Mouse (Mus musculus): ENCODE measurements around the gene Nat8f1. TPM values are rescaled to one million over a fixed set of nuclear protein-coding genes. Genes with fewer than 3 reads are reported as not detected.

Nat8f1 gene
- total RNA-seq, 4 experiments from 2014 or later, result 22.5 to 35.0 (median 27.1) TPM

Other genes with a start within 250 kb of the Nat8f1 start
- gene Nat8f7, start 202.5 kb downstream of the Nat8f1 start, total RNA-seq (2022), result 1 to 10 TPM; 4.1 to 5.6 (median 4.7) TPM
- gene Nat8f3, start 149.9 kb downstream of the Nat8f1 start, total RNA-seq (2022), result 1 to 10 TPM; 2.8 to 4.6 (median 3.5) TPM
- 1 to 10 TPM in 3 of 4 experiments, under 1 TPM in 1; 0.56 to 3.3 (median 2.6) TPM for gene Nat8f6, start 94.7 kb downstream of the Nat8f1 start, total RNA-seq (2022)
- 10 to 100 TPM in 1 of 4 experiments, 1 to 10 TPM in 3; 6.3 to 10.0 (median 7.3) TPM for gene Nat8f5, start 94.7 kb downstream of the Nat8f1 start, total RNA-seq (2022)
- gene Nat8, start 83.6 kb downstream of the Nat8f1 start, total RNA-seq (2022), result 1 to 10 TPM; 4.1 to 7.1 (median 4.9) TPM
- 1 to 10 TPM; 2.7 to 4.0 (median 3.3) TPM for gene Nat8f2, start 46.5 kb downstream of the Nat8f1 start, total RNA-seq (2022)
- 1 to 10 TPM; 6.0 to 10.0 (median 8.9) TPM for gene Nat8f4, start 10.8 kb downstream of the Nat8f1 start, total RNA-seq (2022)
- gene Tprkb, start 3.8 kb downstream of the Nat8f1 start, total RNA-seq (2022), result 100 to 1,000 TPM in 1 of 4 experiments, 10 to 100 TPM in 3; 65.5 to 103 (median 79.0) TPM
- gene Dusp11, start 46.0 kb upstream of the Nat8f1 start, total RNA-seq (2022), result 100 to 1,000 TPM in 1 of 4 experiments, 10 to 100 TPM in 3; 67.2 to 128 (median 86.1) TPM
- not detected for gene Figla, start 100.5 kb upstream of the Nat8f1 start, total RNA-seq (2022)
- gene Add2, start 113.0 kb upstream of the Nat8f1 start, total RNA-seq (2022), result 100 to 1,000 TPM; 231 to 268 (median 258) TPM